Mouse (Mus musculus) CD4-positive helper T cell, adult 2 months (primary cell): Measurements from ENCODE around the gene Prorsd1.
"Not testable (repeated sequence)": the region's sequence is repeated elsewhere in the genome, so short reads cannot be mapped to it uniquely, and the experiment has no call there.

ENCODE experiments used
- DNase-seq: peaks from one replicate; pipeline ENCODE4 v3.0.0-alpha.2; 2012; ENCODE audit warnings: low read depth, missing footprints, low spot score

Gene Prorsd1

DNA sequence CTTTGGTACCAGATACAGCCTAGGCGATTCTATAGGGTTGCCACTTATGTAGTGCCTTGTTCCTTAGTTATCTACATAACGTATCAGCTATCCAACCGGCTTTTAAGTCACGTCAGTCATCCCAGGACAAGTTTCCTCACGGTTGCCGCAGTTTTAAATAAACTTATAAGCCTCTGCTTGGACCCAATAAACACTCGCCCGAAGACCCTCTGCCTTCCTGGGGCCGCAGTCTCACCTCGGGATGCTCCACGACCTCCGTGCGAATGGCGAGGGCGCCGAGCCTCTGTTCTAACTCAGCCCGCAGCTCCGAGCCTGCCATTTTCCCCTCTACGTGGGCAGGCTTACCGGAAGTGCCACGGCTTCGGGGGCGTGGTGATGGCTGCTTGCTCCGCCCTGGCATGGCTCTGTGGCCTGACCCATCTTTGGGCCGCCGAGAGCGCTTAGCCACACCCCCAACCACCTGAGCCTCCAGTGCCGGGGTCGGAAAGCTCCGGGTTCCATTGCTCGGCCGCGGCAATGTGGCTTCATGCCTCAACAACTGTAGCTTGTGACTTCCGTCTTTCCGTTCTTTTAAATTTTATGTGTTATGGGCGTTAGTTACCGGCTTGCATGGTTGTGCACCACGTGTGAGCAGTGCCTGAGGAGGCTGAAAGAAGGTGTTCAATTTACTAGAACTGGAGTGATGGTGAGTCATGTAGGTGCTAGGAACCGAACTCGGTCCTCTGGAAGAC lies at the start of gene Prorsd1:
TSS of gene Prorsd1 (minus strand) at position 352 of the 731 bp plus-strand sequence.
- peak; percentile 93 for DNase-seq

DNA sequence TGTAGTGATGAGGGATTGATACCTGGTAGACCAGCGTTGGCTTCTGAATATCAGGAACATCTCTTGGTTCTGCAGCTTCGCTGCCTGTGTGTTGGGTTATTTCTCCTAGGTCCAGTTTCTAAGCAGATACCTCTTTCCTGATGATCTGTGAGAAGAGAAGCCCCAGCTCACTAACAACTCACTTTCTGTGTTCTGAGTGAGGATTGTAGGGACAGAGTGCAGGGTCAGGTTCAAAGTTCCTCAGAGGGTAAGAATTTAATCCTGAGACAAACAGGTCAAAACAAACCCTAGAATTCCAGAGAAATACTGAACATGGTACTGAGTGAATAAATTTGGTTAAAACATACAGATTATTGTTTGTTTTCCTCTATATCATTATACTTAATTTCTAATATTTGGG lies 48.6 kb upstream of the Prorsd1 start:
- DNase-seq, result no peak

DNA sequence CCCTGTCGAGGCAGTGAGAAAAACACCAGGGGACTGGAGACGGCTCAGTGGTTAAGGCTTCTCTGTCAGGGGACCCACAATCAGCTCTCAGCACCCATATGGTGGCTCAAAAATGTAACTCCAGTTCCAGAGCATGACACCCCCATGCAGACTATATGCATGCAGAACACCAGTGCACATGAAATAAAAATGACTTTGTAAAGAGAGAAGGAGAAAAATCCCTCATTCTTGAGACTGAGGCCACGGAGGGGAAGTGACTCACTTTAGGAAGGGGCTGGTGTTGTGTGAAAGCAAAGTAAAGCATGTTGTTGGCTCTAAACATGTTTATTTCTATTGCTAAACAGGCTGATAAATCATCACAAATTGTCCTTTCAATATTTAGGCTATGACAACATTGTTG lies 46.2 kb upstream of the Prorsd1 start:
- peak; percentile 9 for DNase-seq

DNA sequence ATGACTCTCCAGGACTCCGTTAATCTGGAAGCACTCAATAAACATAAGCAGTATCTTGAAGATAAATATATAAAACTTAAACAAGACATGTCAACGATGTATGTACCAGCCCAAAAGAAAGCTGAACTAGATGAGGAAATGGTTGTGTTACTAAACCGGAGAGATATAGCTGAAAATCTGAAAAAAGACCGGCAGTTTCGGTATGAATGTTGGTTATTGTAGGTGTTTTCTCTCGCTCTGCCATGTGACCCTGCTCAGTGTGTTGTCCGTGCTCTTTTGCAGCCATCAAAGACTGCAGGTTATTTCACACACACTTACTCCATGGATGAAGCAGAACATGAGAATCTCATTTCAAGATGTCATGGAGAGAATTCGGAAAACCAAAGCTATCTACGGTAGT lies 45.6 kb upstream of the Prorsd1 start:
- peak; percentile 29 for DNase-seq

DNA sequence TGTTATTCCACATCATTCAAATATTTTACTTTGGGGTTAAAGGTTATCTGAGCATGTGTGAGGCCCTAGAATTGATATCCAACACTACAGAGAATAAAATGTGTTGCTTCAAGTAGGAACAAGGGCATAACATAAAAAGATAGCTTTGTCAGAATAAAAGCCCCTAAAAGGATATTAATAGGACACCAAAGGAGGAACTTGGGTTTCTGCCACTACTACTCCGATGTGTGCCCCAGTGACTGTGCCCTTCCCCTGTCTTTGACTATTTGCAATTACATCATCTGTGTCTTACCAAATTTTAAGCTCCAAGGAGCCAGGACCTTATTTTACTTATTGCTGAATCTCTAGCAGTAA lies 34.6 kb upstream of the Prorsd1 start:
- DNase-seq, result no peak

DNA sequence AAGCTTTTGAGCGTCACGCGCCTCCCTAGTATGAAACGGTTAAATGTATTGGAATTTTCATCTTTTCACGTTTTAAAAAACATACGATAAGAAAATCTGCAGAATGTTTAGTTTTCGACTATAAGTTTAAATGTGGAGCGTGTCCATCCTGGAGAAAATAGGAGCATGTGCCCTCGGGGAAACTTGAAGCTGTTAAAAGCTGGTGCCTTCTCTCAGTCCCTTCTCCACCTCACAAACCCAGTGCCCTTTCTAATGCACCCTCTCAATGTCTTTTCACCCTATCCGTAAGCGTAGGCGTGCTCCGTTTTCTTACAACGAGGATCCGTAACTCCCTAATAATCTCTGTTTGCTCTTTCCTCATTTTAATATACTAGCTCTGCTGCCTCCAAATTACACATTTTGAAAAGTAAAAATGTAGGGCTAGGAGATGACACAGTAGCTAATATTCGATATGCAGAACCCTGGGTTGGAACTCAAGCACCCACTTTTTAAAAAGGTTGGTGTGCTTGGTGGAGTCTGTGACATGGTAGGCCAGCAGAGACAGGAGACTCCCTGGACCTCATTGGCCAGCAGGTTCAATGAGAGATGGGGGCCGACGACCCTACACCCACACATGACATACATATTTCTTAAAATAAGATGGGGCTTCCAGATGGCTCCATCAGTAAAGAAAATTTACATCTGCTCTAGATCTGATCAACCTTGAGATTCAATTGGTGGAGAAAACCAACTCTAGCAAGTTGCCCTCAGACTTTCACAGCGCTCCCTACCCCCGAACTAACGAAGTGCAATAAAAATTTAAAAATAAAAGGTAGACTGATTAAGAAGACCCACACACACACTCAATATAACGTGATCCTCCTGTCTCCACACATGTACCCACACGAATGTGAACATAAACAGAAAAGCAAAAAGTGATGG lies 33.9 kb upstream of the Prorsd1 start:
- DNase-seq, result peak; percentile 9

DNA sequence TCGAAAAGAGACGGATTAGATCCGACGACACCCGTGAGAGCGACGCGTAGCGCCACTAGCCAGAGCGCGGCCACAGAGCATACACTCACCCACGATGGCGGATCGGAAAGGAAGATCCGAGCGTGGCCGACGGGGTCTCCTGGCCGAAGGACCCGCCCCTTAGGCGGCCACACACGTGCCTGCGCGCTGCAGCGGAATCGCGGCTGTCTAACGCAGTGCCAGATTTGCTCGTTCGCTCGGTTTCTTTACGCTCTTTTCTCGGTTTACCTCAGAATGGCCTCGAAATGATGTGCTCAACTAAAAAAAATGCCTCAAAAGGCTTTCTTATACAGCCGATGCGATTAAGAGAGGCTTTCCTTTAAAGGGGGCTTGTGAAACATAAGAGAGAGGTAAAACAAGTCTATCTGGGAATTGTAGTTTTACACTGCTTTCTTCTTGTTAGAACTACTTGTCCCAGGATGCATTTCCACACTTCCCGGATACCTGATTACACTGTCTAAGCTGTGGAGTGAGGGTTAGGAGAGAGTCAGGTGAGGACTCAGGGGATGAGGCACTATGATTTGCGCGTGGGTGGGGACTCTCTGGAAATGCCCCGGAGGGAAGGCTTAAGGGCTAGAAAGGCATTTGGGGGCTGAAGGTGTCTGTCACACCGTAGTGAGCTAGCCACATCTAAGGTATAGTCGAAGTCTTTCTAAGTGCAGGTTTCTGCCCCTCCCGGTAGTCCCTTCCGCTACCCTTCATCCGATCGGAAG lies 33.1 kb upstream of the Prorsd1 start, which contains the start of the genes Clhc1 and Rps27a:
TSS of gene Clhc1 (plus strand) at position 199 of the 752 bp plus-strand sequence.
TSS of gene Rps27a (minus strand) at position 358 of the 752 bp plus-strand sequence.
- peak; percentile 95 for DNase-seq

DNA sequence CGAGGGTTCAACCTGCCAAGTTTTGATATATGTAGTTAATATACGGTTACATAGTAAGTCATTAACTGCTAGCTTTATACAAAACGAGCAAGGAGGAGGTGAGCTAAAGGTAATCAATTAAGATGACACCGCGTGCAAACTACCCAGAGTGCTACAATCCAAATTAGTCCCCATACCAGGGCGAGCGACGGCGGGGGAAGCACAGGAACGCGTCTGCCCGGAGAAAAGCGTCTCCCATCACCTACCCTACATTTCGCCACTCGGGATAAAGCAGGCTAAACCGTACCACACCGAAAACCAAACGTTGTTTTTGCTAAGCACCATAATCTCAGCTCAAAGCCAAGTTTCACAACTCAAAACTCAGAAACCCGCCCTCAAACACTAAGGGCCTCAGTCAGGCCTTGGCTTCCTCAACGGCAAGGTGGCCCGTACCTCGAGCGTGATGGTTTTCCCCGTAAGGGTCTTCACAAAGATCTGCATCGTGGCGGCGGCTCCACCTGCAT lies 32.5 kb upstream of the Prorsd1 start:
- no peak for DNase-seq

DNA sequence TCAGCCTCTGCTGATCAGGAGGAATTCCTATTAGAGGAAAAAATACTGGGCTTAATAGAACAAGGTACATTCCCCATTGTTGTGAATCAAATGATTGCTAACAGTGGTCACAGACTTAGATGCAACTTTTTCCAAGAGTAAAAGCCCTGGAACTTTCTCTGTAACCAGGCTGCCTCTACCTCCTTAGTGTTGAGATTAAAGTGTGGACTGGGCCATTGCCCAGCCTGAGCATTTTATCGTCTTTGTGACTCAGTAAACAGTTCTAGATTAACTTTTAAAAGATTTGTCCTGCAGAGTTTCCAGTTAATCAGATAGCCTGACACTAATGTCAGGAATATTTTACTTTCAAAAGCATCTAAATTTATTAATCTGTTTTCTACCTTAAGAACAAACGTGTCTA lies 31.9 kb upstream of the Prorsd1 start:
- no peak for DNase-seq

DNA sequence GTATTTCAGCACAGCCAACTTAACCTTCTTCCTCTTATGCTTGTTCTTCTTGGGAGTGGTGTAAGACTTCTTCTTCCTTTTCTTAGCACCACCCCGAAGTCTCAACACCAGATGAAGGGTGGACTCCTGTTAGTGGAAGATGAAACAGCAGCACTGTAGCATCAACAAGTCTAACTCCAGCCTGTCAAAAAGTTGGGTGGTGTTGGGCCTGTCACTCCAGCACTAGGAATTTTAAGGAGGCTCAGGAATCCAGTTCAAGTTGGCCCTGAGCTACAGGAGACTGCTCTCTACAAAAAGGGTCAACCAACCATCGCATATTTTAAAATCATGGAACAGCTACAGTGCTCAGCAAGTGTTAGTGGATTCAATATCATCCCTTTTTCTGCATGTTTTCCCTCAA lies 31.5 kb upstream of the Prorsd1 start:
- not testable (repeated sequence) for DNase-seq

DNA sequence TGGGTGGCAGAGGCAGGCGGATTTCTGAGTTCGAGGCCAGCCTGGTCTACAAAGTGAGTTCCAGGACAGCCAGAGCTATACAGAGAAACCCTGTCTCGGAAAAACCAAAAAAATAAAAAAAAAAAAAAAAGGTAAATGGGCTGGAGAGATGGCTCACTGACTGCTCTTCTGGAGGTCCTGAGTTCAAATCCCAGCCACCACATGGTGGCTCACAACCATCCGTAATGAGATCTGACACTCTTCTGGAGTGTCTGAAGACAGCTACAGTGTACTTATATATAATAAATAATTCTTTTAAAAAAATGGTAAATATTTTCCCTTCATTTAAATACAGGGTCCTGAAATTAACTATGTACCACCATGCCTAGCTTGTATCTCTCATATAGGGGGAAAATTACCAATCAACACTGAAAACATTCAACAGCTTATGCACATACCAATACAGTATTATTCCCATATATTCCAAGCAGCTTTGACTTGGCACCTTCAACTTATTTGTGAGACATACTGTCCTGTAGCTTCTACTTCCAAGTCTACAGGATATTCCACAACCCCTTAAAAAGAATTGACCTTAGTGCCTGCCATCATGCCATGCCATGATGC lies 30.4 kb upstream of the Prorsd1 start:
- not testable (repeated sequence) for DNase-seq

DNA sequence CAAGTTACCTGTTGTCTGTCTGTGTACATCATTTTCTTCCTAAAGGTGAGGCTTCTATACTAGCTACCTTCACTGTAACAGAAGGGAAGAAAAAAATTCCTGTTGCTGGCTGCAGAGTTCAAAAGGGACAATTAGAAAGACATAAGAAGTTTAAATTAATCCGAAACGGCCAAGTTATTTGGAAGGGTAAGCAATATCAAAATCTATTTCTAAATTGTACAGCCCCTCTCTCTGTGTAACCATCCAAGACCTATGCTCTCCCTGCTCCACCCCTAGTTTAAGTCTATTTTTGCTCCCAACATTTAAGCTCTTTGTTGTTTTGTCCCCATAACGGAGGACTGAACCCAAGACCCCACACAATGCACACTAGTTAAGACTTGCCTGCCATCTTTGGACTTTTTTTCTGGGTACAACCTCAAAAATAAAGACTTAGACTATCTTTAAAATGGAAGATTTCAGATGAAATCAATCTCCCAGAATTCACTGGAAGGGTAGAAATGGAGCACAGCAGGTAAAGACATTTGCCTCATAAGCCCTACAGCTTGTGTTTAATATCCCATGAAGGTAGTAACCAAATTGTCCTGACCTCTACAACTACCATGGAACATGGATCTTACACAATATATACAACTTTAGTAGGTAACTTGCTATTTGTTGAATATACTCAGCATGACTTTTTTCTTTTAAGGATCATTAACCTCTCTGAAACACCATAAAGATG lies 29.6 kb upstream of the Prorsd1 start:
- DNase-seq, result no peak

DNA sequence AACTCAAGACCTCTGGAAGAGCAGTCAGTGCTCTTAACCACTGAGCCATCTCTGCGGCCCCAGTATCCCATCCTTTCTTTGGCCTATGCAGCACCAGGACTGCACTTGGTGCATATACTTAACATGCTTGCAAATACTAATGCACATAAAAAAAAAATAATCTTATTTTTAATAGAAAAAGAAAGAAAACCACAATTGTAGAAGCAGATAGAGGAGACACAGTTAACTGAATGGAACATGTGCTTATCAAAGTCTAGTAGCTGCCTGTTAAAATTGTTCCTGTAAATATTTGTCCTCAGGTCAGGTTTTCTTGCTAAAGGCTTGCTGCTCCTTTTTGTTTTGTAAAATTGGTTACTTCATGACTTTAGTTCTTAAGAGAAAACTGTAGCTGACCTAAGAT lies 23.4 kb upstream of the Prorsd1 start:
- no peak for DNase-seq

DNA sequence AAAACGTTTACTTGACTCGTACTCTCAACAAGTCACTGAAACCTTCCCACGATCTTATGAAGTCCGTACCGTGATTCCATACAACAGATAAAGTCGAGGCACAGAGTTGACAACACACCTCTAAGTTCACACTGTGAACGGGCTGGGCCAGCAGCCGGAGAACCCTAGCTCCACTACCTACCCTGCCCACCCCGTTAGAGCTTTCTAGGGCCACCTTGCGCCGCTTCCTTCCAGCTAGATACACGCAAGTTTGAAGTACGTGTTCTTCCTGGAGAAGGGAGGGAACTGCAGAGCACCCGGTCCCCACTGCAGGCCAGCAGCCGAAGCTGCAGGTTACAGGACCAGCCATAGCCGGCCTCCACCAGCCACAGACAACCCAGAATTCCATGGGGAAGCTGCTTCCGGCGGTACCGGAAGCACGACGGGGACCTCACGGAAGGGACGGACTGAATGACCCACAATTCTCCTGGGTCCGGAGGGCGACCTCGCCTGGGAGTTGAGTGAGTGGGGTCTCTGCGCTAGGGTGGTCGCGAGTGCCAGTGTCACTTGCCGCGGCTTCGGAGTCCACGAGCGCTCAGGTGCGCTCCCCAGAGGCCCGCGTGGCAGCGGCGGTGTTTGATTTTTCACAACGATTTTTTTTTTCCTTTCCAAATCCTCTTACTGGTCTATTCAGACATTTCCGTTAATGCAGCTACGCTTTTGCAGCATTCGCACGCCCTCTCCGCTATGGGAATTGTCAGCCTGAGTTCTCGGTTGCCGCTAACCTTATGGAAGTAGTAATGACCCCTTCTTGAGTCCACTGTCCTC lies 11.4 kb upstream of the Prorsd1 start, which contains the start of gene Mtif2:
TSS of gene Mtif2 (plus strand) at position 421 of the 807 bp plus-strand sequence.
- peak; percentile 67 for DNase-seq

DNA sequence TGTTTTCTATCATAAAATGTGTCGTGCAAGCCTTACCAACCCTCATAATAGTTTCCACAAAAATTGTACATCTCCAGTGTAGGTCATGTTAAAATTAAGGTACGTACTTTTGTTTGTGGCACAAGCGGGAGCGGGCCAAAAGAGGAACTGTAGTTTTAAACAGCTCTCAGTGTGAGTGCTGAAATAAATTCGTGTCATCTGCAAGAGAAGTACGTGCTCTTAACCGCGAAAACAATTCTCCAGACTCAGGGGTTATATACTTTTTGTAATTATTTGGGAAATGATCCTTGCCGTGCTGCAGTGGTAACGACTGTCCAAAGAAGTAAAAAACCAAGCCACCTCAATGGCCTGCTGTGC lies 530 bp downstream of the Prorsd1 start:
- no peak for DNase-seq

DNA sequence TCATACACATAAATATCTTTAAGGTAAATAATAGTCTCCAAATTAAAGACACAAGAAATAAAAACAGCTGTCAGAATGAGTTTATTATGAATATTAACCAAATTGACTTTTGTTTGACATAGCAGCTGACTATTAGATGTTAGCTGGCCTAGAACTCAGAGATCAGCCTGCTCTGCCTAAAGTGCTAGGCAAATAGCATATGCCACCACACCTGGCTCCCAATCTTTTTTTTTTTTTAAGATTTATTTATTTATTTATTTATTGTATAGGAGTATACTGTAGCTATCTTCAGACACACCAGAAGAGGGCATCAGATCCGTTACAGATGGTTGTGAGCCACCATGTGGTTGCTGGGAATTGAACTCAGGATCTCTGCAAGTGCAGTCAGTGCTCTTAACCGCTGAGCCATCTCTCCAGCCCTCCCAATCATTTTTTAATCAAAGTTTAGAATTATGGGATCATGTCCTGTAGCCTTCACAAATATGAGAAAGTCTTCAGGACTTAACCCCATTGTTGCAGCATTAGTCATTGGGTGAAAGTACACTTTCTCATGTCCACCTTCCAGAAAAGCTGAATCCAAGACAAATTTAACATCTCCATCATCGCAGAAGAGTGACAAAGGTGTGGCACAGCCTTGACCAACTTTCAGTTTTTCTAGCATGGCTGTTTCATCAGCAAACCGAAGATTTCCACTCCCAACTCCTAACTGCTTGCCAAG lies 1.9 kb downstream of the Prorsd1 start:
- DNase-seq, result no peak

DNA sequence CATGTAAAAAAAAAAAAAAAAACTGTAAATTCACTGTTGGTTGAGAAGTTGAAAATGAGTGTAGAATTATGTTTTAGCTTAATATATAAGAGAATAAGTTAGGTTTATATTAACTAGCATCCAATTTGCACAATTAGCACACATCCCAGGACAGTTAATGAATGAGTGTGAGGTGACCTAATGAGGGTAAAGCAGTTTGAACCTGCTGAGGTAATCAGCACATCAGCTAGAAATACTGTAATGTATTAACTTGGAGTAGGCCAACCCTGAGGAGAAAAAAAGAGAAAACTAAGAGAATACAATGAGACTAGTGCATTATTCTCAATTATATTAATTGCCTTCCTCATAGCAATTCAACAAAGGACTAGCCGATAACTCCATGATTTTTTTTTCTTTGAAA lies 5.4 kb downstream of the Prorsd1 start:
- no peak for DNase-seq

DNA sequence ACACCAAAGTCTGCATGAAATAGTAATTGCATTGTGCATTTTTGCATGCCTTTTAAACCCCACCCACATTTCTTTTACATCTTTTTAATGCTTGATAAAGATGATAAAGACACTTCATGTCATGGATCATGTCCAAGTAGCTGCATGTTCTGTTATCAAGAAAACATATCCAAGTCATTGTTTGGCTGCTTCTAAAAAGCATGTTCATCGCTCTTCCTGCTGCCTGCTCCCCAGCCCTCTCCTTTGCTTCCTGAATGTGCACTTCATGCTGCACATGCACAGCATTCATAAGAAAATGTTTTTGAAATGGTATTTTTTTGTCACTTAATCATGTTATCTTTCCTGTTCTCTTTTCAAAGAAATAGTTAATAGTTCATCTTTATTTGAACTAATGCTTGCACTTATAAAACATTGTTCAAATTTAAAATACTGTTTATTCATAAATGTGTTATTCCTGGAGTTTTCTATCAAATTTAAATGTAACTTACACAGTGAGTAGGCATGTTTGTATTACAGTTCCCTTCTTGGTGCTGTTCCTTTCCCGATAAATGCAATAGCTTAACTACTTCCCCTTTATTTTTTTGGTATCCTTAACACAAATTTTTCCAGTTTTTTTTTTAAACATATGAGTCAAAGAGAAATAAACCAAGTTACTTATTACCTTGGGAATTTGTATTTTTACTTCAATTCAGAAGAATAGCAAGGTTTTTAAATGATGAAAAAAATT lies 9.8 kb downstream of the Prorsd1 start:
- DNase-seq, result no peak
